Mouse (Mus musculus): ENCODE results near the gene Zfp691.
A peak's percentile ranks its signal among the peaks of the same experiment; 100 is the strongest.

The Zfp691 gene

DNA sequence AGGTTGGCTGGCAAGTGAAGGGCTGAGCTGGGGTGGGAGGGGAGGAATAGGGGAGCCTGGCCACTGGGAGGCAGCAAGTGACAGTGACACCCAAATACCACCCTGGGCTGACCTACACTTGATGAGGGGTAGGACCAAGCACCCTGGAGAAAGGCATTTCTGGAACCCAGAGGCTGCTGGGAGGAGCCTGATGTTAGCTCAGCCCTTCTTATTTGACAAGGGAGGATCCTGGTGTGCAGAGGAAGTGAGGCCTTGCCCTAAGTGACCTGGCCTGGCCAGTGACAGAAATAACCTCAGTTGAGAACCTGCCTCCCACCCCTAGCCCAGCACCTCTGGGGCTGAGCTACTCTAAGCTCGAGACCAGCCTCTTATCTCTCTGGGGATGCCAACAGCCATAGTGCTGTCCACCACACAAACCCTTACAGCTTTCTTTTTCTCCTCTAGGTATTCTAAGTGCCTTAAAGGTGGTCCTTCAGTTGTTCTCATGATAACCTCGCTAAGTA lies 49.2 kb downstream of the Zfp691 start:
- DNase-seq (ENCODE audit: low spot score) = no peak

- peak; percentile 71 for DNase-seq (ENCODE audit: low spot score)
Observed at GRCm38 (mm10) chr4:119121249-119121648, 52.7 kb downstream of the Zfp691 start.

DNA sequence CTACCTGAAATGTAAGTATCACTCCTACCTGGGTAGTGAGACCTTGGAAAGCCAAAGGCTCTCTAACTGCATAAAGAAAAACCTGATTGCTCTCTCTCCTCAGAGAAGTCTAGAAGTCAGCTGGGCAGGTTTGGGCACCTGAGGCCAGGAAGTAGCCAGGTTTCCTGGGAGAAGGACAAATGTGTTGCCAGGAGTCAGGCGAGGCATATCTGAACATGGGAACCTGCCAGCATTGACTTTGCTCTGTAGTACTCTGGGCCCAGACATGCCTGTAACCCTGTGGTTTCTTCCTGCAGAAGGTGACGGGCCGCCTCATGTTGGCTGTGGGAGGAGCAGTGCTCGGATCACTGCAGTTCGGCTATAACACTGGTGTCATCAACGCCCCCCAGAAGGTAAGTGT lies 53.9 kb downstream of the Zfp691 start:
- no peak for DNase-seq (ENCODE audit: low spot score)
